Mouse (Mus musculus) liver, embryonic 11.5 days (tissue): ENCODE results near the gene Wnt3a. TPM values are rescaled to one million over a fixed set of nuclear protein-coding genes. Genes with fewer than 3 reads are reported as not detected.

Source experiments
- ATAC-seq: fragments of 200-750 bp; cut with Nextera tagmentation; replicated peaks from 2 replicates; pipeline ENCODE4 v1.8.0; 2017; ENCODE audit warnings: moderate number of reproducible peaks, mild to moderate bottlenecking, moderate TSS enrichment, moderate library complexity; ENCODE audit not compliant: low FRiP score
- DNase-seq: peaks from one replicate; pipeline ENCODE4 v3.0.0-alpha.2; 2017; ENCODE audit warnings: low spot score
- H3K27ac ChIP-seq: fragments of 300-500 bp; sonication (generic); 2 replicates; pipeline ENCODE4 v1.5.1; 2014; ENCODE audit warnings: mild to moderate bottlenecking, low read depth, low read length, control low read depth
- H3K27me3 ChIP-seq: fragments of 300-500 bp; sonication (generic); replicated peaks from 2 replicates; pipeline ENCODE4 v1.6.1; 2014; ENCODE audit warnings: low read length, mixed read lengths; ENCODE audit not compliant: control insufficient read depth, insufficient read depth
- H3K36me3 ChIP-seq: fragments of 300-500 bp; sonication (generic); 2 replicates; pipeline ENCODE4 v1.6.1; 2014; ENCODE audit warnings: mild to moderate bottlenecking, low read length, moderate library complexity, mixed read lengths; ENCODE audit not compliant: control insufficient read depth, insufficient read depth
- H3K4me1 ChIP-seq: fragments of 300-500 bp; sonication (generic); replicated peaks from 2 replicates; pipeline ENCODE4 v1.6.1; 2014; ENCODE audit warnings: low read length, mixed read lengths; ENCODE audit not compliant: control insufficient read depth, insufficient read depth
- H3K4me2 ChIP-seq: fragments of 300-500 bp; sonication (generic); 2 replicates; pipeline ENCODE4 v1.6.1; 2014; ENCODE audit warnings: mild to moderate bottlenecking, control low read depth, moderate library complexity
- H3K4me3 ChIP-seq: fragments of 300-500 bp; sonication (generic); 2 replicates; pipeline ENCODE4 v1.5.1; 2014; ENCODE audit warnings: low read depth, low read length, control low read depth
- H3K9ac ChIP-seq: fragments of 300-500 bp; sonication (generic); 2 replicates; pipeline ENCODE4 v1.6.1; 2014; ENCODE audit warnings: low read depth, low read length, control low read depth
- H3K9me3 ChIP-seq: fragments of 300-500 bp; sonication (generic); 2 replicates; pipeline ENCODE4 v1.6.1; 2016; ENCODE audit warnings: low read length, inconsistent platforms, mixed read lengths; ENCODE audit not compliant: control insufficient read depth
- WGBS: fragments of 180-500 bp; shearing (Covaris S2); extraction: QIAGEN DNeasy Blood & Tissue Kit; methylation state at CpG from one replicate; pipeline ENCODE4 v1.1.7; 2014; 5-methylcytosine and 5-hydroxymethylcytosine counted together
- polyA plus RNA-seq: library from polyadenylated mRNA; unstranded; fragments of >200 nt; fragmentation: Nextera tagmentation; extraction: Ambion mirVana; gene quantifications from 2 replicates; pipeline ENCODE4 v1.2.1, GENCODE M21; 2014

The Wnt3a gene
- polyA plus RNA-seq, 1 experiment from 2014 or later = not detected

- Histone ChIP-seq H3K27me3 (peaks cover 67% of the 10 kb centered on the region), H3K4me1 (peaks cover 7% of the 10 kb centered on the region; the same call in 1 of the 2 replicates), H3K4me2 (no peak overlapping the region), H3K4me3 (no peak overlapping the region), H3K36me3 (no peaks in the 10 kb centered on the region), H3K9ac (no peak overlapping the region), H3K9me3 (no peaks in the 10 kb centered on the region), H3K27ac (no peak overlapping the region)
- ATAC-seq (no peak), DNase-seq (no peak)
- WGBS = 59% methylated on average over 6 of the region's 6 CpGs
These were observed 21.5 kb upstream of the Wnt3a start for GRCm38 (mm10) chr11:59312060-59312459.

DNA sequence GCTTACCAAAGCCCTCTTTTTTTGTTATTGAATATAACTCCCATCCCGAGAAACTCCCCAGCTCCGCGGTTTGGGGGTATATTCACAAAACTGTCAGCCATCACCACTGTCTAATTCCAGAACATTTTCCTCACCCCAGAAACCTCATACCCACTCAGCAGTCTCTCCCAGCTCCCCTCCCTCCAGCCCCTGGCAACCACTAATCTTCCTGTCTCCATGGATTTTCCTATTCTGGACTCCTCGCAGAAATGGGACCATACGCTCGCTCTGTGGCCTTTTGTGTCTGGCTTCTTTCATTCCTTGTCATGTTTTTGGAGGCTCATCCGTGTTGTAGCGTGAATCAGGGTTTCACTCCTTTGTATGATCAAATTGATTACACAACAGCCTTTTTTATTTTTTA, 19.4 kb upstream of the Wnt3a start:
- 63% methylated on average over 8 of the region's 8 CpGs for WGBS
- no peak for ATAC-seq
- H3K4me3 ChIP-seq = no peak overlapping the region
- H3K27ac ChIP-seq = no peak overlapping the region
- H3K9me3 ChIP-seq = no peaks in the 10 kb centered on the region
- no peak overlapping the region for H3K4me2 ChIP-seq
- H3K36me3 ChIP-seq = no peaks in the 10 kb centered on the region
- H3K4me1 ChIP-seq = peaks cover 10% of the 10 kb centered on the region; the same call in 1 of the 2 replicates
- H3K9ac ChIP-seq = no peak overlapping the region
- DNase-seq = no peak
- peaks cover 88% of the 10 kb centered on the region for H3K27me3 ChIP-seq

GRCm38 (mm10) chr11:59309106-59309805, 18.7 kb upstream of the Wnt3a start:
- Histone ChIP-seq H3K9me3 (no peaks in the 10 kb centered on the region), H3K4me2 (peak overlapping the region; percentile 29; the same call in 1 of the 2 replicates), H3K27ac (no peak overlapping the region), H3K27me3 (peaks cover 92% of the 10 kb centered on the region), H3K36me3 (no peaks in the 10 kb centered on the region), H3K4me3 (no peak overlapping the region), H3K9ac (no peak overlapping the region), H3K4me1 (peaks cover 7% of the 10 kb centered on the region; the same call in 1 of the 2 replicates)
- 19% methylated on average over 12 of the region's 12 CpGs for WGBS
- DNase-seq (no peak), ATAC-seq (no peak)

DNA sequence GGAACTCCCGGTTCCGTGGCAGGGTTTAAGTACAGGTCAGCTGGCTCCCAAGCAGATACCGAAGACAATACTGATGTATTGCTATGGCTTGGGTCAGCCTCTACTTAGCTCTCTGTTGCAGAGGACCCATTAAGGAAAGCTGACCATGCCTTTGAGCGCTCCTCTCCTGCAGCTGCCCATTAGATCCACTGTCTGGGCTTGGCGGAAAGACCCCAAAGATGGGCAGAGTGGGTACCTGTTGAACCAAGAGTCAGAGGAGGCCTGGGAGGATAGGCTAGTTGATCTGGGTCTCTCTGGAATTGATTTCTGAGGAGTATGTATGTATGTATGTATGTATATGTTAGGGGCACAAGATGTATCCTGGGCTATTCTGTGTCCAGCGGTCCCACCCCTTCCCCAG, 18.1 kb upstream of the Wnt3a start:
- peaks cover 7% of the 10 kb centered on the region for H3K4me1 ChIP-seq
- ATAC-seq (no peak), DNase-seq (no peak)
- H3K4me2 ChIP-seq = no peak overlapping the region
- no peak overlapping the region for H3K4me3 ChIP-seq
- H3K27ac ChIP-seq = no peak overlapping the region; the same call in 1 of the 2 replicates
- no peak overlapping the region for H3K9ac ChIP-seq
- peaks cover 93% of the 10 kb centered on the region for H3K27me3 ChIP-seq
- H3K36me3 ChIP-seq = no peaks in the 10 kb centered on the region
- H3K9me3 ChIP-seq = no peaks in the 10 kb centered on the region
- WGBS = 31% methylated on average over 6 of the region's 6 CpGs

DNA sequence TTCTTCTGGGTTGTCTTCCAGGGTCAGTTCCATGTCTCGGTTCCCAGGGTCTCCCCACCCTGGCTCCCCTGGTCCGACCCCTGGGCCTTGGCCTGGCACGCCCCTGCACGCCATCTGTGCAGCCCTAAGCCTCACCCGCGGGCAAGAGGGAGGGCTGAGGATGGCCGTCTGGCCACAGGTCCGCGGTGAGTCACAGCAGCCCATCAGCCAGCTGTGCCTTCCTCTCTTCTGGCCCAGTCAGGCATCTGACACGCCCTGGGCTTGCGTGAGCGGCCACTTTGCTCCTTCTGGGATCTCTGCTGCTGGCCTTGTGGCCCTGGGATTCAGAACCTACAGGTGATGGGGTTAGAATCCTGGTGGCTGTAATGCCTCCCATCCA, 17.6 kb upstream of the Wnt3a start:
- ATAC-seq = no peak
- Histone ChIP-seq H3K4me2 (no peak overlapping the region; the same call in 1 of the 2 replicates), H3K9ac (no peak overlapping the region), H3K27me3 (peaks cover 93% of the 10 kb centered on the region), H3K9me3 (no peaks in the 10 kb centered on the region), H3K27ac (no peak overlapping the region), H3K4me1 (peaks cover 7% of the 10 kb centered on the region), H3K4me3 (no peak overlapping the region), H3K36me3 (no peaks in the 10 kb centered on the region)
- WGBS = 30% methylated on average over 12 of the region's 12 CpGs
- DNase-seq = no peak

- ATAC-seq = no peak
- Histone ChIP-seq H3K4me1 (peaks cover 7% of the 10 kb centered on the region), H3K27me3 (peaks cover 94% of the 10 kb centered on the region), H3K4me3 (peak overlapping the region; percentile 50), H3K9me3 (no peaks in the 10 kb centered on the region), H3K36me3 (no peaks in the 10 kb centered on the region), H3K27ac (no peak overlapping the region), H3K4me2 (peak overlapping the region; percentile 63), H3K9ac (no peak overlapping the region)
- DNase-seq = peak; percentile 66
- 3% methylated on average over 45 of the region's 45 CpGs for WGBS
These were observed 17.0 kb upstream of the Wnt3a start for GRCm38 (mm10) chr11:59307422-59308163.

DNA sequence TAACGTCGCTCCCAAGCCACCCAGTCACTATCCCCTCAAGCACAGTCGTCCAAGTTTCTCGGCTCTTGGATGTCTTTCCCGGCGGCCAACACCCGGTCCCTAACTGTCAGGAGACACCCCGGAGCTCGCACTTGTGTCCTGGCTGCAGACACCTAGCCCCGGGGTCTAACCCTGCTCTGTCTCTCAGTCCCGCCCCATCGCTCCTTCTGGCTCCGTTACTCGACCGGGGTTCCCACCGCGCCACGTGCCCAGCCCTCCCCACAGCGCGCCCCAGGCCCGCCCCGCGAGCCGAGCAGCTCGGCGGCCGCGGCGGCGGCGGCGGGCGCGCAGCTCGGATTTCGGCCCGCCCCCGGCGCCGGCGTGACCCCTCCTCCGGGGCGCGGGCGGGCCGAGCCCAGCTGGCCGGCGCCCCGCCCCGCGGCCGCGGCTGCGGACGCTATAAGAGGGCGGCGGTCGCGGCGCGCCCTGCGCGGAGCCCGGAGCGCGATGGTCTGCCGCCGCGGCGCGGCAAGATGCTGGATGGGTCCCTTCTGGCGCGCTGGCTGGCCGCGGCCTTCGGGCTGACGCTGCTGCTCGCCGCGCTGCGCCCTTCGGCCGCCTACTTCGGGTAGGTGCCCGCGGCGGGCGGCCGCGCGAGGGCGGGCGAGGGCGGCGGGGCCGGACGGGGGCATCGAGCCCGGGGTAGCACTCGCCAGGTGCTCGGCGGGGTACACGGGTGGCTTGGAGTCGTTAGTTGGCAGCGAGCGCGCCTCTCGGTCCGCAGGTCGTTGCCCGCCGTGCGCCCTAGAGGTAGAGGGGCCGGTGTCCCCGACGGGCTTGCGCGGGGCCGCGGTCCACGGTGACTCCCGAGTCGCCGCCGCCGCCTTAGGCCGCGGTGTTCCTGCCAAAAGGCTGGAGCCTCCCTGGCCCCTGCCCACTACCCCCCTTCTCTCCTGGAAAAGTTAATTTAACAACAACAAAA, 16.2 kb upstream of the Wnt3a start, which contains the start of gene Wnt9a:
Gene Wnt9a, plus strand, starts transcription at position 468 of the 961 bp plus-strand sequence.
- 1% methylated on average over 112 of the region's 128 CpGs for WGBS
- H3K4me2 ChIP-seq = peak within 1 kb of the TSS; percentile 63
- H3K27me3 ChIP-seq = peaks cover 90% of the 10 kb centered on the region
- H3K4me3 ChIP-seq = peak within 1 kb of the TSS; percentile 50
- peaks cover 7% of the 10 kb centered on the region for H3K4me1 ChIP-seq
- no peak within 1 kb of the TSS for H3K27ac ChIP-seq
- no peaks in the 10 kb centered on the region for H3K9me3 ChIP-seq
- DNase-seq (peak; percentile 53), ATAC-seq (peak; percentile 60)
- no peak within 1 kb of the TSS for H3K9ac ChIP-seq
- no peaks in the 10 kb centered on the region for H3K36me3 ChIP-seq

DNA sequence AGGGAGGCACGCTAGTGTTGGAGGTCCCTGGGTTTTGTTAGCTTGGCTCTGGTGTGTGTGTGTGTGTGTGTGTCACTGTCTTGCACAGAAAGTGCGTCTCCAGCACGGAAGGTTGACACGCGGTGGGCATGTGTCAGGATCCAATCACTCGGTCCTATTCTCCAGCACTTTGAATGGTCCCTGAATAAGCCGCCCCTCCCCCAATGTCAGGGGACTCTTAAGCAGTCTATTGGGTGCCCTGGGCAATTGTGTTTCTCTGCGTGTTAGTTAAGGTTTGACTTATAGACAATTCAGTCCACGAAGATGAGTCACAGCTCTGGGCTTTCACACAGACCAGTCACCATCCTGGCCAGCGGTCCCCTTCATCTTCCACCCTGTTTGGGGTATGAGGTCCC, 15.3 kb upstream of the Wnt3a start:
- no peak overlapping the region for H3K27ac ChIP-seq
- no peaks in the 10 kb centered on the region for H3K9me3 ChIP-seq
- no peak for ATAC-seq
- 17% methylated on average over 10 of the region's 10 CpGs for WGBS
- H3K36me3 ChIP-seq = no peaks in the 10 kb centered on the region
- no peak overlapping the region for H3K9ac ChIP-seq
- H3K4me2 ChIP-seq = peak overlapping the region; percentile 63; the same call in 1 of the 2 replicates
- H3K4me1 ChIP-seq = peaks cover 7% of the 10 kb centered on the region
- H3K4me3 ChIP-seq = no peak overlapping the region; the same call in 1 of the 2 replicates
- H3K27me3 ChIP-seq = peaks cover 88% of the 10 kb centered on the region
- no peak for DNase-seq
